Mouse (Mus musculus) forebrain, postnatal 0 days (tissue): ENCODE results near the gene Pitx1. TPM values are rescaled to one million over a fixed set of nuclear protein-coding genes. Genes with fewer than 3 reads are reported as not detected.

Experiments
- ATAC-seq: fragments of 200-750 bp; cut with Nextera tagmentation; 2 replicates; pipeline ENCODE4 v1.8.0; 2017; ENCODE audit warnings: mild to moderate bottlenecking, moderate library complexity
- DNase-seq: peaks from one replicate; pipeline ENCODE4 v3.0.0-alpha.2; 2015
- H3K27ac ChIP-seq: fragments of 300-500 bp; sonication (generic); 2 replicates; pipeline ENCODE4 v1.5.1; 2014; ENCODE audit warnings: low read depth, mild to moderate bottlenecking, antibody characterized with exemption, low read length, moderate library complexity, mixed read lengths
- H3K27me3 ChIP-seq: fragments of 300-500 bp; sonication (generic); 2 replicates; pipeline ENCODE4 v1.6.1; 2014; ENCODE audit warnings: mild to moderate bottlenecking, low read length, mixed read lengths; ENCODE audit not compliant: insufficient read depth
- H3K36me3 ChIP-seq: fragments of 300-500 bp; sonication (generic); 2 replicates; pipeline ENCODE4 v1.6.1; 2014; ENCODE audit warnings: mild to moderate bottlenecking, moderate library complexity; ENCODE audit not compliant: insufficient read depth
- H3K4me1 ChIP-seq: fragments of 300-500 bp; sonication (generic); 2 replicates; pipeline ENCODE4 v1.6.1; 2014; ENCODE audit warnings: antibody characterized with exemption; ENCODE audit not compliant: insufficient read depth
- H3K4me2 ChIP-seq: fragments of 300-500 bp; sonication (generic); 2 replicates; pipeline ENCODE4 v1.6.1; 2014; ENCODE audit warnings: low read depth, mild to moderate bottlenecking, moderate library complexity
- H3K4me3 ChIP-seq: fragments of 300-500 bp; sonication (generic); 2 replicates; pipeline ENCODE4 v1.5.1; 2014; ENCODE audit warnings: low read depth, low read length, mixed read lengths
- H3K9ac ChIP-seq: fragments of 300-500 bp; sonication (generic); 2 replicates; pipeline ENCODE4 v1.6.1; 2014; ENCODE audit warnings: mild to moderate bottlenecking
- H3K9me3 ChIP-seq: fragments of 300-500 bp; sonication (generic); 2 replicates; pipeline ENCODE4 v1.6.1; 2016; ENCODE audit warnings: low read length
- CTCF ChIP-seq: sonication (generic); IDR thresholded peaks from 2 replicates; pipeline ENCODE4 v1.5.1; 2016; ENCODE audit warnings: antibody characterized with exemption, control low read depth, low read depth
- WGBS: fragments of 180-500 bp; shearing (Covaris S2); extraction: QIAGEN DNeasy Blood & Tissue Kit; methylation state at CpG from one replicate; pipeline ENCODE4 v1.1.7; 2014; 5-methylcytosine and 5-hydroxymethylcytosine counted together
- polyA plus RNA-seq: library from polyadenylated mRNA; unstranded; fragments of >200 nt; fragmentation: Nextera tagmentation; extraction: Ambion mirVana; gene quantifications from 2 replicates; pipeline ENCODE4 v1.2.1, GENCODE M21; 2015
- total RNA-seq: library from RNA; depleted of rRNA; stranded (reverse); fragments of >200 nt; gene quantifications from 2 replicates; pipeline ENCODE4 v1.2.3, GENCODE M21; 2014; rRNA removed

The Pitx1 gene
- not detected in 2 replicates for total RNA-seq
- polyA plus RNA-seq, result not detected in 2 replicates

- no peaks in the 10 kb centered on the region for H3K4me1 ChIP-seq
- no peaks in the 10 kb centered on the region for H3K9me3 ChIP-seq
- no peak within 1 kb of the TSS for H3K27ac ChIP-seq
- H3K4me2 ChIP-seq, result no peak within 1 kb of the TSS
- no peak for ATAC-seq
- no peak within 1 kb of the TSS for H3K9ac ChIP-seq
- DNase-seq, result no peak
- WGBS, result 4% methylated on average over 27 of the region's 36 CpGs
- H3K4me3 ChIP-seq, result no peak within 1 kb of the TSS
- TF ChIP-seq CTCF, result no peak
- H3K36me3 ChIP-seq, result no peaks in the 10 kb centered on the region
- H3K27me3 ChIP-seq, result peaks cover 84% of the 10 kb centered on the region
Measured at GRCm38 (mm10) chr13:55836142-55836625, at the start of gene Pitx1. TSS of gene Pitx1 (minus strand) at chr13:55836192.

- ATAC-seq, result peak; percentile 29
- Histone ChIP-seq H3K9ac (no peak overlapping the region), H3K27me3 (no peaks in the 10 kb centered on the region), H3K27ac (no peak overlapping the region), H3K4me3 (no peak overlapping the region), H3K9me3 (no peaks in the 10 kb centered on the region), H3K4me2 (no peak overlapping the region), H3K36me3 (no peaks in the 10 kb centered on the region), H3K4me1 (no peaks in the 10 kb centered on the region)
- no peak for TF ChIP-seq CTCF
- DNase-seq, result no peak
- 46% methylated on average over 16 of the region's 16 CpGs for WGBS
Measured at GRCm38 (mm10) chr13:55881431-55882202, 45.6 kb upstream of the Pitx1 start.

- Histone ChIP-seq H3K4me1 (no peaks in the 10 kb centered on the region), H3K4me3 (no peak overlapping the region), H3K27me3 (no peaks in the 10 kb centered on the region), H3K4me2 (no peak overlapping the region), H3K36me3 (no peaks in the 10 kb centered on the region), H3K27ac (no peak overlapping the region), H3K9me3 (no peaks in the 10 kb centered on the region), H3K9ac (no peak overlapping the region)
- no peak for TF ChIP-seq CTCF
- no peak for DNase-seq
- ATAC-seq, result no peak
- WGBS, result 89% methylated on average over 4 of the region's 4 CpGs
Measured at GRCm38 (mm10) chr13:55878353-55878752, 42.4 kb upstream of the Pitx1 start.

GRCm38 (mm10) chr13:55871410-55871809 lies 35.4 kb upstream of the Pitx1 start:
- Histone ChIP-seq H3K4me3 (no peak overlapping the region), H3K36me3 (no peaks in the 10 kb centered on the region), H3K9me3 (no peaks in the 10 kb centered on the region), H3K27me3 (no peaks in the 10 kb centered on the region), H3K4me1 (no peaks in the 10 kb centered on the region), H3K4me2 (no peak overlapping the region), H3K9ac (no peak overlapping the region), H3K27ac (no peak overlapping the region)
- WGBS, result 88% methylated on average over 7 of the region's 7 CpGs
- no peak for ATAC-seq
- TF ChIP-seq CTCF, result no peak
- no peak for DNase-seq

GRCm38 (mm10) chr13:55870001-55870400 lies 34.0 kb upstream of the Pitx1 start:
- Histone ChIP-seq H3K4me3 (no peak overlapping the region), H3K9me3 (no peaks in the 10 kb centered on the region), H3K4me1 (no peaks in the 10 kb centered on the region), H3K27me3 (no peaks in the 10 kb centered on the region), H3K9ac (no peak overlapping the region), H3K4me2 (no peak overlapping the region), H3K27ac (no peak overlapping the region), H3K36me3 (no peaks in the 10 kb centered on the region)
- 88% methylated on average over 1 of the region's 1 CpGs for WGBS
- ATAC-seq, result no peak
- peak; percentile 56 for TF ChIP-seq CTCF
- no peak for DNase-seq

GRCm38 (mm10) chr13:55867540-55868103 lies 31.6 kb upstream of the Pitx1 start:
- ATAC-seq, result no peak
- H3K9me3 ChIP-seq, result no peaks in the 10 kb centered on the region
- no peak overlapping the region for H3K4me2 ChIP-seq
- H3K36me3 ChIP-seq, result no peaks in the 10 kb centered on the region
- no peak overlapping the region for H3K4me3 ChIP-seq
- no peak for TF ChIP-seq CTCF
- WGBS, result 82% methylated on average over 13 of the region's 13 CpGs
- H3K27ac ChIP-seq, result no peak overlapping the region
- no peaks in the 10 kb centered on the region for H3K4me1 ChIP-seq
- H3K27me3 ChIP-seq, result no peaks in the 10 kb centered on the region
- DNase-seq, result no peak
- H3K9ac ChIP-seq, result no peak overlapping the region

- Histone ChIP-seq H3K36me3 (no peaks in the 10 kb centered on the region), H3K9me3 (no peaks in the 10 kb centered on the region), H3K27me3 (no peaks in the 10 kb centered on the region), H3K27ac (no peak overlapping the region), H3K4me1 (no peaks in the 10 kb centered on the region), H3K4me2 (no peak overlapping the region), H3K9ac (no peak overlapping the region), H3K4me3 (no peak overlapping the region)
- 18% methylated on average over 10 of the region's 10 CpGs for WGBS
- DNase-seq, result no peak
- no peak for ATAC-seq
- TF ChIP-seq CTCF, result no peak
Measured at GRCm38 (mm10) chr13:55860483-55860882, 24.5 kb upstream of the Pitx1 start.
